Mouse (Mus musculus): Measurements from ENCODE around the gene Sfn.
"Not testable (repeated sequence)": the region's sequence is repeated elsewhere in the genome, so short reads cannot be mapped to it uniquely, and the experiment has no call there.

Gene Sfn

DNA sequence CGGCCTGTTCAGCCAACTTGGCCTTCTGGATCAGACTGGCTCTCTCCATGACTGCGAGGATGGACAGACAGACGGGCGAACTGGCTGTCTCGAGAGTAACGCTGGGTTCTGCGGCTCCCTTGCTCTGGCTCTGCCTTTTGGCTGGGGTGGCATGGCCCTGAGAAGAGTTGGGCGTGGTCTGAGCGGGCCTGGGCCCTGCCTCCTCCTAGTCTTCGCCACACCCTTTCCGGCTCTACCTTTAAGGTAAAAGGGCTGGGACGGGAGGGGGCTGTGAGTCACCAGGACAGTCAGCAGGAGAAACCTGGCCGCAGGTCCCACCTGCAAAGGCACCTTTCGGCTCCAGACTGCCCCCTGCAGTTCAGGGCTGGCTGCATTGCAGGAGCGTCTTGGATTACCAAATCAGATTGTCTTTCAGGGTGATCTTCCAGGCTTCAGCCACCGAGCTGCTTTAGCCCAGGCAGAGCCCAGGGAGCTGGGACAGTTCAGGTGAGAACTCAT, at the start of gene Sfn:
TSS of gene Sfn (minus strand) at position 448 of the 498 bp plus-strand sequence.
- DNase-seq (ENCODE audit: low spot score in 2 of 2) = peak; percentile 66 to 88

- no peak for DNase-seq (ENCODE audit: low spot score in 2 of 2)
Observed at GRCm38 (mm10) chr4:133651445-133651844, 49.5 kb upstream of the Sfn start.

GRCm38 (mm10) chr4:133649989-133650699, 48.2 kb upstream of the Sfn start, which contains the start of gene Zdhhc18:
TSS of gene Zdhhc18 (minus strand) at chr4:133650154.
- peak; percentile 85 to 92 for DNase-seq (ENCODE audit: low spot score in 2 of 2)

GRCm38 (mm10) chr4:133649464-133649863, 47.5 kb upstream of the Sfn start:
- DNase-seq (ENCODE audit: low spot score in 2 of 2) = not testable (repeated sequence)

DNA sequence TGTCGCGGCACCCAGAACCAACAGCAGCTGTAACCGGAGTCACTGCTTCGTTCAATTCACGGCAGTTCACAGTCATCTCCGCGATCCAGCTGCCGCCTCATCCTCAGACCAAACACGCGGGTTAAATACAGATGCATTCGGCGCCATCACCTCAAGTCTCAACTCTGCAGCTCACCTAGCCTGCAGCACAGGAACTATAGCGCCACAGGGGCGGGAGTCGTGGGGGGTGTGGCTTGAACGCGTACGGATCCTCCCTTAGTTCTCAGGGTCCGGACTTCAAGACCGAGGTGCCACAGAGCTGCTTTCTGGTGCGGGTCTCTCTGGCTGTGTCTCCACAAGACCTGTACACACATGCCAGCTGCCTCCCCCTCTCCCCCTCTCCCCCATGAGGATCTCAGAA, 43.7 kb upstream of the Sfn start:
- no peak for DNase-seq (ENCODE audit: low spot score in 2 of 2)

DNA sequence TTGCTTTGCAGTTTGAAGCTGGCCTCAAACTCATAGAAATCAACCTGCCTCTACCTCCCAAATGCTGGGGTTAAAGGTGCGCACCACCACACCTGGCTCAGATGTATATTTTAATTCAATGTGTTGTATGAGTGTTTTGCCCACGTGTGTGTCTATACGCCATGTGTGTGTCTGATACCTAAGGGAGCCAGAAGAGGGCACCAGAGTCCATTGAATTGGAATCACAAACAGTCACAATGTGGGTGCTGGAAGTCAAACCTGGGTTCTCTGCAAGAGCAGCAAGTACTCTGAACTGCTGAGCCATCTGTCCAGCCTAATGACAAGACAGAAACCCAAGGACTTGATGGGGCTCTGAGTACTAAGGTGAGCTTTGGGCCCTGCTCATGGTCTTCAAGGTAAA, 43.2 kb upstream of the Sfn start:
- no peak for DNase-seq (ENCODE audit: low spot score in 2 of 2)

DNA sequence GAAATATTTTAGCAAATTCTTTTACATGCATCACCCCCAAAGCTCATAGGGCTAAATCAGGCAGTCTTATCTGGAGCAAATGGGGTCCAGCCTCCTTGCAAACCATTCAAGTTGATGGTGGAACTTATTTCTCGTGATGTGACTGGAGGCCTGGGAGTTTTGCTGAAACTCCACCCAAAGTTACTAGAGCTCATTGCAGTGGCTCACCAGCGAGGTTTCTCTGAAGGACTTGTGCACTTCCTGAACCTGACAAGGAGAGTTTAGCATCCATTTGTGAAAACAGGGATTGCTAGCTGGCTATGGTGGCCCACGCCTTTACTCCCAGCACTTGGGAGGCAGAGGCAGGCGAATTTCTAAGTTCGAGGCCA, 32.1 kb upstream of the Sfn start:
- DNase-seq (ENCODE audit: low spot score in 2 of 2) = no peak

- DNase-seq (ENCODE audit: low spot score in 2 of 2) = peak; percentile 92 to 97
Observed at GRCm38 (mm10) chr4:133633332-133634042, 31.5 kb upstream of the Sfn start.

DNA sequence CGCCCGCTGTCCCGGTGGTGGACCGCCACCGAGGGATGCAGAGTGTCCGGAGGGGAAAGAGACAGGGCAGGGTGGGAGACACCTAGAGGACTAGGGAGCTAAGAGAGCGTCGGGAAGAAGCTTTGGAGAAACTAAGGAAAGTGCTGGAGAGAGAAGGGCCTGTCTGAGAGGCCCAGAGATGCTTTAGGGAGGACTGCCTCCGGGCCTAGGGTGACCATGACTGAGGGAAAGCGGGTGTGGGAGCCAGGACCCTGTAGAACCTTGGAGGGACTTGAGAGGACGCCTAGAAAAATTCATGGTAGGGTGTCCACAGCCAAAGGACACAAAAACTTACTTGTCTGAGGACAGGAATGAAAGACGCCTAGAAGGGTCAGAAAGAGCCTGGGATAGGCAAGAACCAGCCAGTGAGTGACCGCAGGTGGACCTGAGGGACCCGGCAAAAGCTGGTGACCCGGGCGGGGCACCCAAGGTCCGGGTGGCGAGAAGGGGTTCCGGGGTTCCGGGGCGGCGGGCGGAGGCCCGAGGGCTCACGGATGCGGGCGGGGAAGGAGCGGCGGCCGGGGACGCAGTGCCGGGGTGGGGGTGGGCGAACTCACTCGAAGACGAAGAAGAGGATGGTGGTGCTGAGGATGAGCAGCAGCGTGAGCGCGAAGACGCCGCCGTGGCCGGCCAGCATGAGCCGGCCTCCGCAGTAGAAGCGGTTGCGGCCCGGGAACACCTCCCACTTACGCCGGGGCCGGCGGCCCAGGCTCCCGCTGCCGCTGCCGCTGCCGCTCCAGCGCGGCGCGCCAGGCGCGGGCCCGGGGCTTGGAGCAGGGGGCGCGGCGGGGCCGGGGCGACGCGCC, 30.7 kb upstream of the Sfn start:
- peak; percentile 37 to 78 for DNase-seq (ENCODE audit: low spot score in 2 of 2)

DNA sequence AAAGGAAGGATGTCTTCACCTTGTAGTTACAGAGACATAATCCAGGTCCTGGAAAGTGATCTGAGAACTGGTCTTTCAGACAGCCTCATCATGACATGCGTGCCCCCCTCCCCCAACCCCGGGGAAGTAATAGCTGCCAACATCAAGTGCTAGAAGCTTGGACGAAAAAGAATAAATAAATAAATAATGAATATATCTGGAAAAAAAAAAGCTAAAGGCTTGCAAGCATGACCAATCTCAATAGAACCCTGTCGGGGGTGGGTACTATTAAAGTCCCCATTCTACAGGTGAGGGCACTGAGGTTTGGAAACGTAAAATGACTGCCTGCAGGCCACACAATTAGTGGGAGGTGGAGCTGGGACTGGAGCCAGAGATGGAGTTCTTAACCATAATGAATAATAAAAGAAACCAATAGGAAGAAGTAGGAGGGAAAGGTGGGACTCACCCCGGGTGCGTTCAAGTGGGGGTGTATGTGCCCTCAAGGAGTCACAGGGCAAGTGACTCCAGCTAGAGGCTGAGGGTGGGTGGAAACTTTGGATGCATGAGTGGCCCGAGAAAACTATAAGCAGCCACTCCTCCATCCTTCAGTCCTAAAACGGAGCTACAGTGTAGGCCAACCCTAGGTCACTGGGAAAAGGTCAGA, 29.9 kb upstream of the Sfn start:
- DNase-seq (ENCODE audit: low spot score in 2 of 2) = no peak

- no peak for DNase-seq (ENCODE audit: low spot score in 2 of 2)
Observed at GRCm38 (mm10) chr4:133631071-133631768, 29.3 kb upstream of the Sfn start.

GRCm38 (mm10) chr4:133630326-133630920, 28.5 kb upstream of the Sfn start:
- DNase-seq (ENCODE audit: low spot score in 2 of 2) = no peak

- no peak for DNase-seq (ENCODE audit: low spot score in 2 of 2)
Observed at GRCm38 (mm10) chr4:133629191-133629590, 27.2 kb upstream of the Sfn start.

GRCm38 (mm10) chr4:133628517-133628916, 26.5 kb upstream of the Sfn start:
- no peak for DNase-seq (ENCODE audit: low spot score in 2 of 2)

DNA sequence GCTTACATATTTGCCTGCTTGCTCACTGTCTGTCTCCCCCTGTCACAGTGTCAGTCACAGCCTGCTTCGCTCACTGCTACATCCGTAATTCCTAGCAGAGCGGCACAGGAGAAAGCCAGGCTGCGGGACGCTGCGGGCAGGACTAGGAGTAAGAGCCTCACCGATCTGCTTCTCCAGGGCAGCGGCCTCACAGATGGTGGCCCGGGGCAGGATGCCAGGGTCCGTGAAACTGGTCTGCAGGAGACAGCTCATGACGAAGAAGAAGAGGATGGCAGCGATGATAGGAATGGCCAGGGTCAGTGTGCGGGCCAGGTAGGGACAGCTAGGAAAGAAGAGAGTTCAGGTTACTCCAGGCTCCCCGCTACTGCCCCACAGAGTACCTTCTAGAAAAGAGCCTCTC, 25.1 kb upstream of the Sfn start:
- no peak for DNase-seq (ENCODE audit: low spot score in 2 of 2)

- DNase-seq (ENCODE audit: low spot score in 2 of 2) = no peak
Observed at GRCm38 (mm10) chr4:133626621-133627020, 24.7 kb upstream of the Sfn start.

- DNase-seq (ENCODE audit: low spot score in 2 of 2) = no peak
Observed at GRCm38 (mm10) chr4:133626221-133626620, 24.3 kb upstream of the Sfn start.

DNA sequence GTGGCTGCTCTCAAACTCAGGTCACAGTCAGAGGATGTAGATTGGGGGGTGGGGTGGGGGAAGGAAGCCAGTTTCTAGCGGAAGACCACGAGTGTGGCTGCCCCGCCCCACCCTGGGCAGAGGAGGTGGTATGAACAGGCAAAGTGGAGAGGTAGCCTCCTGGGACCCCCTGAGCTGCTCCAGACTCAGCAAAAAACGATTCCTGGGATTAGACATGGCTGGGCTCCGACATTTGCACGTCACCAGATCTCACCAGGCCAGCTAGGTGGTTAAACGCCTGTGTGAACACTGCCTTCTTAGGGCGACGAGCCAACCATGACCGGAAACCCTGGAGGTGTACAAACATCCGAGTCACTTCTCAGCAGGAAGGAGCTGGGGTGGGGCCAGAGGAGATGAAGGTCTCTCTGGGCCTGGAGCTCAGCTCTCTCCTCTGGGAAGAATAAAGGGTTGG, 23.7 kb upstream of the Sfn start:
- peak; percentile 61 to 75 for DNase-seq (ENCODE audit: low spot score in 2 of 2)

DNA sequence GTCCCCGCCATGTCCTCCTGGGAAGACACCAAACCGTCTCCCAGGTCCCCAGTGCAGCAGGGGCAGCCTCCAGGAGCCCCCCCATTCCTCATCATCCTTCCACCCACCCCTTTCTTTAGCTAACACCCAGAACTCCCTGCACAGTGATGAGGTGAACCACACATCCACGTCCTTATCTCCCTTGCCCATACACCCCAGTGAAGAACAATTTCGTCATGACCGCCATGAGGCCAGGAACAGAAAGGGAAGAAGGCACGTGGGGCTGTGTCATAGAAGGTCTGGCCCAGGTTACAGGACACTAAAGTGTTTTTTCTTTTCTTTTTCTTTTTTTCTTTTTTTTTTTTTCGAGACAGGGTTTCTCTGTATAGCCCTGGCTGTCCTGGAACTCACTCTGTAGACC, 22.9 kb upstream of the Sfn start:
- no peak for DNase-seq (ENCODE audit: low spot score in 2 of 2)

DNA sequence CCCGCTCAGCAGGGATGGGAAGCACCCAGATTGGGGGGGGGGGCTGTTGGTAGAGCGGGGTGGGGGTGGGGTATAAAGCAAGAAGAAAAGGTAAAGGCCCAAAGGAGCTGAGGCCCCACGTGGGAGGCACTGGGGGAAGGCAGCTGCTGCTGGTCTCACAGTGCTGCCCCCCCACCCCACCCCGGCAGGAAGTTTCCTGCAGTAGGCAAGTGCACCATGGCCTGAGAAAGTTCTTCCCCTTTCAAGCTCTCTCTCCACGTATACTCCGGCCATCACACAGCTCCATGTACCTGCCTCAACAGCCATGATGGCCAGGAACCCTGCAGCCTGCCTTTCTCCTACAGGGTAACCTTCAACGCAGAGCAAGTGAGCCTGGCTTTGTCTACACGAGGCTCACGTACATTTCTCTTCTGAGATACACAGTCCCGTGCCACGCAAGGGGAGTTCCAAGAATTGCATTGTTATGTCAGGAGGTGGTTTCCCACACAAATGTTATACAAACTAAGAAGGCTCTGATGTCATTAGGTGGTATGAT, 20.3 kb upstream of the Sfn start:
- peak in 1 of 2 experiments; percentile 73 for DNase-seq (ENCODE audit: low spot score in 2 of 2)

Measured in spleen, postnatal 4 days (tissue).